Mouse (Mus musculus): ENCODE results near the gene Myod1. TPM values are rescaled to one million over a fixed set of nuclear protein-coding genes. Genes with fewer than 3 reads are reported as not detected.

Gene Myod1
- total RNA-seq (2021) = under 1 TPM in 1 of 2 experiments, not detected in 1; 0.18 TPM

DNA sequence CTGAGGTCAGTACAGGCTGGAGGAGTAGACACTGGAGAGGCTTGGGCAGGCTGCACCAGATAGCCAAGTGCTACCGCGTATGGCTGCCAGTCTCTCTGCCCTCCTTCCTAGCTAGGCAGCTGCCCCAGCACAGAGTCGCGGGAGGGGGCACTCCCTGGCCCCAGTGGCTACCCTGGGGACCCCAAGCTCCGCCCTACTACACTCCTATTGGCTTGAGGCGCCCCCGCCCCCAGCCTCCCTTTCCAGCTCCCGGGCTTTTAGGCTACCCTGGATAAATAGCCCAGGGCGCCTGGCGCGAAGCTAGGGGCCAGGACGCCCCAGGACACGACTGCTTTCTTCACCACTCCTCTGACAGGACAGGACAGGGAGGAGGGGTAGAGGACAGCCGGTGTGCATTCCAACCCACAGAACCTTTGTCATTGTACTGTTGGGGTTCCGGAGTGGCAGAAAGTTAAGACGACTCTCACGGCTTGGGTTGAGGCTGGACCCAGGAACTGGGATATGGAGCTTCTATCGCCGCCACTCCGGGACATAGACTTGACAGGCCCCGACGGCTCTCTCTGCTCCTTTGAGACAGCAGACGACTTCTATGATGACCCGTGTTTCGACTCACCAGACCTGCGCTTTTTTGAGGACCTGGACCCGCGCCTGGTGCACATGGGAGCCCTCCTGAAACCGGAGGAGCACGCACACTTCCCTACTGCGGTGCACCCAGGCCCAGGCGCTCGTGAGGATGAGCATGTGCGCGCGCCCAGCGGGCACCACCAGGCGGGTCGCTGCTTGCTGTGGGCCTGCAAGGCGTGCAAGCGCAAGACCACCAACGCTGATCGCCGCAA, at the start of gene Myod1:
Gene Myod1 (plus strand): TSS at position 303 of the 836 bp plus-strand sequence.
- intact Hi-C loops (cut with DNase I) = loop anchor here (10.0 kb wide), 1 partner anchor 282 kb away; no protein-coding TSS in a partner anchor
- DNase-seq (ENCODE audit: low spot score in 2 of 2) = no peak

DNA sequence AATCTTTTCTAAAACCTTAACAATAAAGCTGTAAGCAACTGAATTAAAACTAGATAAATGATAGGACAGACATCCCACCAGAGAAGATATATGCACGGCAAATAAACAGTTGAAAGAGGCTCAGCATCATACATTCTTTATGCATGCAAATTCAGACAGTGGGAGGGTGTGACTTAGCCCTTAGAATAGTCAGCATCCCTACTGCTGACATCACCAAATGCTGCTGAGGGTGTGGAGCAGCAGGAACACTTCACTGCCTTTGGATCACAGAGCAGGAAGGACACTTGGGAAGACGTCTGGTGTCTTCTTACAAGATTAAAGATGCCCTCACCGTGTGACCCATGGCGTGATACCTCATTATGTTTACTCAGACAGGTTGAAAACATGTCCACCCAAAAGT, 48.4 kb upstream of the Myod1 start:
- DNase-seq (ENCODE audit: low spot score in 2 of 2) = peak in 1 of 2 experiments; percentile 81
- intact Hi-C loops (cut with DNase I) = no loop called here

DNA sequence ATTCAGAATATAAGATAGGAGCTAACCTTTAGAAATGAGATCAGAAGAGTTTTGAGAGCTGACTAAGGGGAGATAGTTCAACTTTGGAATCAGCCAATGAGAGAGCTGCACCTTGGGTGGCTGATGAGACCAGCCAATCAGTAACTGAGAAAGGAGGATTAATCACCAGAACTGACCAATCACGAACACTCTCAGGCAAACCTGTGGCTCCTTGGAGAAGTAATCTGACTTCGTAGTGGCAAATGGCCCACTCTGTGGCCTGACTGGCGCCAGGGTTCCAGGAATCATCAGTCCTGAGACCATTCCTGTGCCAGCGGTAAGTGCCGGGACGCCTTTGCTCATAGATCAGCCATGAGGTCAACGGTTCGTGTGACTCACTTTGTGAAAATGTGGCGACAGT, 38.9 kb upstream of the Myod1 start:
- no peak for DNase-seq (ENCODE audit: low spot score in 2 of 2)
- intact Hi-C loops (cut with DNase I) = no loop called here

DNA sequence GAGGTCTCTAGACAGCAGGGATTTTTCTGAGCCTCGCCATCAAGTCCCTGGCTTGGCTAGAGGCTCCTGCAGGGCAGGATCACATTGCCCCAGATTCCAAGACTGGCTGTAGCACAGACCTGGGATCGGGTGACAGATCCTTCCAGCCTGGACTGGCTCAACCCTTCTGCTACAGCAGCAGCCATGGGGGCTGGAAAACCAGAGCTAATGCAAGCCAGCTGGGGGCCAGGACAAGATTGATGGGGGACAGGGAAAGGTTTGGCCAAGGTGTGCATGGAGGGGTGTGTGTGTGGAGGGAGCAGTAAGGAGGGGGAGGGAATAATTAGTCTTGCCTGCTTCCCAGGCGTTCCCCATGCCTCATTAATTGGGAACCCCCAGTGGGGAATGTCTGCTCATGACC, 36.5 kb upstream of the Myod1 start:
- DNase-seq (ENCODE audit: low spot score in 2 of 2) = no peak
- intact Hi-C loops (cut with DNase I) = no loop called here

DNA sequence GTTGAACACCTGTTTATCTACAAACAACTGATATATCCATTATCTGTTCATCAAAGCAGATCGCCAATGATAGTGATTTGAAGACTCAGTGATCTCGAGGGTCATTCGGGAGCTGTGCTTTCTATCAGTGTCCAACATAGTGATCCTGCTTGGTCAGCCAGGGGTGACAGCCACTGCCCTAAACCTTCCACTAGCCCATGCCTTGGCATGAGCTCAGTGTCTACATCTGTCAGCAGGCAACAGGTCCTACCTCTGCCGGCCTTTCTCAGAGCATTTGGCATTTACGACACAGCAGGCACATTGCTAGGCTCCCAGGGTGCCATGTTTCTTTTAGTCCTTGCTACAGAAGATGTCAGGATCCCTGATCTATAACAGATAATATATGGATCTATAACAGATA, 36.0 kb upstream of the Myod1 start:
- intact Hi-C loops (cut with DNase I) = no loop called here
- no peak for DNase-seq (ENCODE audit: low spot score in 2 of 2)

DNA sequence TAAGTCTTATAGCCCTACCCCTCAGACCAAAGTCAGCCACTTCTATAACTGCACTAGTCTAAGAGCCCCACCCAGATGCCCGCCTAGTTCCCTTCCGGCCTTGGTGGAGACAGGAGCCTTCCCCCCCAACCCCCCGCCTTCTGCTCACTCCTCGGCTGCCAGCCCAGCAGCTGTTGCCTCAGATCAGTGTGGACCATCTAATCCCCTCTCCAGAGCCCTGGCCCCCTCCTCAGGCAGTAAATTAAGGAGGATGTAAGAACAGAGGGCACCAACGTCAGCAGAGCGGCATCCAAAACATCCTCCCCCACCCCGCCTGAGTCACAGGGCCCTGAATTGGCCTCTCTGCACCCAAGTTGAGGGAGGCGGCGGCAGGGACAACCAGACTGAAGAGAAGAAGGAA, 34.8 kb upstream of the Myod1 start:
- intact Hi-C loops (cut with DNase I) = no loop called here

DNA sequence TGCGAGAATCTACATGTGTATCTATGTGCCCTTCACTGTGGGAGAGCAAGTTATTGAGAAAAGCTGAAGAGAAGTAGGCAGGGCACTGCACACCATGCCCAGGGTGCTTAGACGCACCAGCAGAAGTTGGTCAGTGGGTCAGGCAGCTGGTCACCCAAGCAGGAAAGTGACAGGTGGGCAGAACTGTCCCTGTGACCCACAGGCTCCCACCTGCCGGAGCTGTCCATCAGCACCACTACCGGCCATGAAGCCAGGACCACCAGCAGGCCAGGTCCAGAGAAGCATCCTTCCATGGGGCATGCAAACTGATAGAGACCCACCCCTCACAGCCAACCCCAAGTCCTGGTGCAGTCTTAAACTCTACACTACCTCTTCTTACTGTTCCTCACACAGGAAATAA, 28.6 kb upstream of the Myod1 start:
- no peak for DNase-seq (ENCODE audit: low spot score in 2 of 2)
- intact Hi-C loops (cut with DNase I) = no loop called here

More for the DNA sequence above, 34.8 kb upstream of the Myod1 start:
- no peak for DNase-seq (ENCODE audit: low spot score in 2 of 2)

DNA sequence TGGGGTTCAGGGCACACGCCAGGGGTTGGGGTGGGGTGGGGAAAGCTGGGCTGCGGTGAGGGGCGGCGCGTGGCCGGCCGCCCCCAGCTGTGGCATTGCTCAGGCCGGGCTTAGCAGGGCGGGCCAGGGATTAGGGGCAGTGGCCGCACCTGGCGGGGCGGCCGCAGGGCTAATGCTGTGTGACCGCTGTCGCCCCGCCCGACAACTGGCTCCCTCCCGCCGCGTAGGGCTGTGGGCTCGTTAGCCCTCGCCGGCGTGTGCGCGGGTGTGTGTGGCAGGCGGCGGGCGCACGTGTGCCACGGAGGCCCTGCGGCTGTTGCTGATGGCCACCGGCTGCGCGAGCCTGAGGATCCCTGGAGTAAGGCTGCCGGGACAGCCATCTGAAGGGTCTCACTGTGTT, 27.5 kb upstream of the Myod1 start:
- DNase-seq (ENCODE audit: low spot score in 2 of 2) = peak in 1 of 2 experiments; percentile 26
- intact Hi-C loops (cut with DNase I) = no loop called here

DNA sequence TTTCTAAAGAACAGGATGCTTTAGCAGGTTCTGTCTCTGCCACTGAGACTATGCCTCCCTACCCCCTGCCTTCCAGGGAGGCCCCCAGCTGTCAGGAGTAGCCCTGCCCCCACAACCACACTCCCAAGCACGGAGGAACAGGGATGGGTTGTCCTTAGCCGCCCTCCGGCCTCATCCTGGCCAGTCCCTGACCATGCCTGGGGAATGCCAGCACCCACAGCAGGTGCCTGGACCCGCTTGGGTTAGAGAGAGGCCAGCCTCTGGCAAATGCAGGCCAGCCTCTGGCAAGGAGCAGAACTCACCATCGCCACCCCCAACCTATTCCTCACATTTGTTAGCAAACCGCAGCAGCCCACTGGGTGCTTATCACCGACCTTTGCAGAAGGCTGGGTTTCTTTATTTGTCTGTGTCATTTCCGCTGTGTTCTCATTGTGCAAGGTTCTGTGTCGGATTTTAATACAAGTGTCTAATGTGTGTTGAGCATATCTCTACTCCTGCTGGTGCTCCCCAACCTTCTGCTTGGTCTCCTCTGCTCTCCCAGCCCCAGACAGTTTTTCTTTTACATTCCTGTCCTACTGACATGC, 26.1 kb upstream of the Myod1 start:
- intact Hi-C loops (cut with DNase I) = no loop called here
- no peak for DNase-seq (ENCODE audit: low spot score in 2 of 2)

DNA sequence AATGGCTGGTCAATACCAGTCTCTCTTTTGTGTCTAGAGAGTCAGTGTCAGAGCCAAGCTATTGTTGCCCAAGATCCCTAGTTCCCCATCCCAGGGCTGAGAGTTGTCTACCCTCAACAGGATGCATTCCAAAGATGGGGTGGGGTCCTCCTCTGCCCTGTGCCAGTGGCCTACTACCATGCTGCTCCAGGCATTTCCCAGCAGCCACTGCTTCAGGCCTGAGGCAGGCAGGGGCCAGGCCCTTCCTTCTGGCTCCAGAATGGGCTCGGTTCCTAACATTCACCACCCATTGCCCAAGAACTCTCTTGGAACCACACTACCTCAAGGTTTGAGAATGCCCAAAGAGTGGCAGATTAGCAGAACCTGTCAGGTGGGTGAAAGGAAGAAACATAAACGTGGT, 23.5 kb upstream of the Myod1 start:
- DNase-seq (ENCODE audit: low spot score in 2 of 2) = no peak
- intact Hi-C loops (cut with DNase I) = no loop called here

DNA sequence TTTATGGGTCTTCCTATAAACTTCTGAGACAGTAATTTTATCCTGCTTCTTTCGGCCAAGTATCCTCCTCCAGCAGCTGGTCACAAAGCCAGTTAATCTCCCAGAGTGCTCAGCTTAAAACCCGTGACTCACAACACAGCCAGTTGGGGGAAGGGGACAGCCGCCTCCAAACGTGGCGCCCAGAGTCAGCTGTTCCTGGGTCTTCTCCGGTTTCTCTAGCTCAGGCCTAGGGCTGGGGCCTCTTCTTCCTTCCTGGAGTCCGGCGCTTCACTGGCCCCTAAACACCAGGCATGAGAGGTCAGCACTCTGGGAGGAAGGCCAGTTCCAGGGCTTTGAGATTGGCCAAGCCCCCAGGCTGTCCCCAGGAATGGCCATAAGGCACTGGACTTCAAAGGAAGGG, 23.1 kb upstream of the Myod1 start:
- intact Hi-C loops (cut with DNase I) = no loop called here
- DNase-seq (ENCODE audit: low spot score in 2 of 2) = no peak

DNA sequence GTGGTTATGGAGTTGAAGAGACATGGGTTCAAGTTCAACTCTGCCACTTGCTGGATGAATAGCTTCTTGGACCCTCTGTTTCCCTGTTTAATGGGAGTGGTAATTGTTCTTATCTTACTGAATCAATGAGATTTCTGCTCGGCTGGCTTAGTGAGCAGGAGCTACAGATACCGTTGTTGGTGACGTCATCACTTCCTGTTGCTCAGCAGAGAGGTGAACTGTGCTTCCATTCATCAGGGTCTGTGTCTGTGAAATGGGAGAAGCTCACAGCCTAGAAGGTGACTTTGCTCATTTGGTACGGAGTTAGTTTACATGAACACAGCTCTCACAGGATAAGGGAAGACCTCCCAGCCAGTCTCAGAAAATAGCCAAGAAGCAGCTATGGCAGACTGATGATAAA, 22.4 kb upstream of the Myod1 start:
- intact Hi-C loops (cut with DNase I) = no loop called here
- no peak for DNase-seq (ENCODE audit: low spot score in 2 of 2)

DNA sequence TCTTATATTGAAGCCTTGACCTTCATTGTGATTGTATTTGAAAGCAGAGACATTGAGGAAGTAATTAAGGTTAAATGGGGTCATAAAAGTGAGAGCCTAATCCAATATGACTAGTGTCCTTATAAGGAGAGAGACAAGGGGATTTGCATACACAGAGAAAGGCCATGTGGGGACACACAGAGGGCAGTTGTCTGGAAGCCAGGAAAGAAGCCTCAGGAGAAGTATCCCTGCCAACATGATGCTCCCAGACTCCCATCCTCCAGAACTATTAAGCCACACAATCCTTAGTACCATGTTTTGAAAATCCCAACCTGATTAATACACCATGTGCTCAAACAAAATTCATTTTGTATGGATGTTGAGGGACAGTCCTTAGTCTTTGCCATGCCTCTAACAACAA, 14.5 kb upstream of the Myod1 start:
- no peak for DNase-seq (ENCODE audit: low spot score in 2 of 2)
- intact Hi-C loops (cut with DNase I) = no loop called here

DNA sequence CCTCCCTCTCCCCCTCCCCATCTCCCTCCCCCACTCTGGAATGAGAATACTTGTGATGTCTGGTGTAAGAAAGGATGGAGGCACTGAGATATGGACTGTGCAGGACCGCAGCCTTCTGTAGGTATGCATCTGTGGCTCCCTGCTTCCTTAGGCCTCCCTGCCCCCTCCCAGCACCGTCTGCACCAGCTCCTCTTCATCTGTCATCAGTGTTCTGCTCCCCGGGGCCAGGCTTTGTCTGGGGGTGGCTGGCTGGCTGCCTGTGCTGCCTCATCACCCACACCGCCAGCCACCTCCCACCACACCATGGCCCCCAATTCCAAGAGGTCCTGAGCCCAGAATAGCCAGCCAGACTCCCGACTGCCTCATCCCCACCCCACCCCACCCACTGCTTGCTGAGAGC, 12.1 kb upstream of the Myod1 start:
- intact Hi-C loops (cut with DNase I) = no loop called here
- DNase-seq (ENCODE audit: low spot score in 2 of 2) = peak in 1 of 2 experiments; percentile 46

DNA sequence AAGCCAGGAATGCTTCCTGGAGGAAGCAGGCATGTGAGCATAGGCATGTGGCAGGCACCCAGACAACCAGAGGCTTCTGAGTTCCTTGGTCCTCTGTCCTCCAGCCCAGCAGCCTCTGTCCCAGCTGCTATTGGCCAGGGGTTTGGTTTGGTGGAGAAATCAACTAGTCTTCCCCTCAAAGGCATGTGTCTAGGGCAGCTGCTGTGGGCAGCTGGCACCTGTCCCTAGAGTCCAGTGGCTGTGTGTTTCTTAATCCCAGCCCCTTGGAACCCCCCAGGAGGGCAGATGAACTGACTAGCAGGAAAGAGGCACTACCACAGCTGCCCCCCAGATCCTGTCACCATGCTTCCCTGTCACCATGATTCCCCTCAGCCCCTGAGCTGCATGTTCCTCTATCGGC, 10.5 kb upstream of the Myod1 start:
- intact Hi-C loops (cut with DNase I) = no loop called here
- DNase-seq (ENCODE audit: low spot score in 2 of 2) = no peak

DNA sequence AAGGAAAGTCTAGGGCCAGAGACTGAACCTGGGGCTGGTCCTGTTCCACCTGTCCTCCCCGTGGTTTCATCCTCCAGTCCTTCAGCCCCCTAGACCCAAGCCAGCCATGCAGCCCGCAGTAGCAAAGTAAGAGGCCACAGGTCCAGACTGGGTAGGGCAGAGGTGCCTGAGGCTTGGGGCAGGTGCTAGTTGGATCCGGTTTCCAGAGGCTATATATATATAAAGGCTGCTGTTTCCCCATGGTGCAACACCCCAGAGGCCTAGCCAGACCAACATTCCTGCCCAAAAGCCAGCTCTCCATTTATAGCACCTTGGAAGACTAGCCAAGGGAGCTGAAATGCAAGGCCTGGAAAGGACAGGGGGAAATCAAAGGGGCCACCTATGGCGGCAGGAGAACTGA, 5.2 kb upstream of the Myod1 start:
- intact Hi-C loops (cut with DNase I) = loop anchor here (10.0 kb wide), 1 partner anchor 276 kb away; no protein-coding TSS in a partner anchor
- DNase-seq (ENCODE audit: low spot score in 2 of 2) = no peak

DNA sequence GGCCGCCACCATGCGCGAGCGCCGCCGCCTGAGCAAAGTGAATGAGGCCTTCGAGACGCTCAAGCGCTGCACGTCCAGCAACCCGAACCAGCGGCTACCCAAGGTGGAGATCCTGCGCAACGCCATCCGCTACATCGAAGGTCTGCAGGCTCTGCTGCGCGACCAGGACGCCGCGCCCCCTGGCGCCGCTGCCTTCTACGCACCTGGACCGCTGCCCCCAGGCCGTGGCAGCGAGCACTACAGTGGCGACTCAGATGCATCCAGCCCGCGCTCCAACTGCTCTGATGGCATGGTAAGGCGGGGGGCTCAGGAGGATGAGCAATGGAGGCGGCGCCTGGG, 703 bp downstream of the Myod1 start:
- DNase-seq (ENCODE audit: low spot score in 2 of 2) = no peak
- intact Hi-C loops (cut with DNase I) = loop anchor here (10.0 kb wide), 1 partner anchor 282 kb away; no protein-coding TSS in a partner anchor

DNA sequence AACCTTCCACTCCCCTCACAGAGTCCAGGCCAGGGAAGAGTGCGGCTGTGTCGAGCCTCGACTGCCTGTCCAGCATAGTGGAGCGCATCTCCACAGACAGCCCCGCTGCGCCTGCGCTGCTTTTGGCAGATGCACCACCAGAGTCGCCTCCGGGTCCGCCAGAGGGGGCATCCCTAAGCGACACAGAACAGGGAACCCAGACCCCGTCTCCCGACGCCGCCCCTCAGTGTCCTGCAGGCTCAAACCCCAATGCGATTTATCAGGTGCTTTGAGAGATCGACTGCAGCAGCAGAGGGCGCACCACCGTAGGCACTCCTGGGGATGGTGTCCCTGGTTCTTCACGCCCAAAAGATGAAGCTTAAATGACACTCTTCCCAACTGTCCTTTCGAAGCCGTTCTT, 1.8 kb downstream of the Myod1 start:
- intact Hi-C loops (cut with DNase I) = loop anchor here (10.0 kb wide), 1 partner anchor 283 kb away; no protein-coding TSS in a partner anchor
- no peak for DNase-seq (ENCODE audit: low spot score in 2 of 2)

DNA sequence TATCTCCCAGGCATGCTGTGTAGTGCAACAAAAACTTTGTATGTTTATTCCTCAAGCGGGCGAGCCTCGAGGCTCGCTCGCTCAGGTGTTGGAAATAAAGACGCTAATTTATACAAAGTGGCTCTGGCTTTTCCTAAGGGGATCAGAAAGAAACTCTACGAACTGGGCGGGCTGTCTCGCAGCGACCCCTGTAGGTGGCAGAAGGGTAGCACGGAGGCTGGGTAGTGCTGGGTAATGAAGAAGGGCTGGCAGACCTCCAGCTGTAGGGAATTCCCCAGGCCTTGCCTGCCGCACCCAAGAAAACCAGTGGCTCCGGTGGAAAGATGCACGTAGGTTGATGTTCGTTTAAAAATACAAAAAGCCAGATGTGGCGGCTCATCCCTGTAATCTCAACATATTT, 2.7 kb downstream of the Myod1 start:
- peak in 1 of 2 experiments; percentile 75 for DNase-seq (ENCODE audit: low spot score in 2 of 2)
- intact Hi-C loops (cut with DNase I) = loop anchor here (10.0 kb wide), 1 partner anchor 284 kb away; no protein-coding TSS in a partner anchor

DNA sequence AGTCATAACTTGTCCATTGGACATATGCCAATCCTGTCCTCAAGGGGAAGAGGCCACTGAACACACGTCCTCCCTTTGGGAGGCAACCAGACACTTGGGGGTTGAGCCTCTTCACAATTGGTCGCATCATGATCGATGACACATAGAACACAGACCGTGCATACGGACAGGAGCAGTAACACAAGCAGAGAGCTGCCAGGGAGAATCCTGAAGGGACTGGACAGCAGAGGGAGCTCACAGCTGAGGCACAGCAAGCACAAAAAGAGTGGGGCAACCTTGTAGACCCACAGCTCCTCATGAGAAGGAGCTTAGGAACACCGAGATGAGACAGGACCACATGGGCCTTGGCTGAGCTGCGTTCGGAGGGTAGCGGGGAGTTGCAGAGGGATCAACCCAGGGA, 4.4 kb downstream of the Myod1 start:
- peak in 1 of 2 experiments; percentile 49 for DNase-seq (ENCODE audit: low spot score in 2 of 2)

DNA sequence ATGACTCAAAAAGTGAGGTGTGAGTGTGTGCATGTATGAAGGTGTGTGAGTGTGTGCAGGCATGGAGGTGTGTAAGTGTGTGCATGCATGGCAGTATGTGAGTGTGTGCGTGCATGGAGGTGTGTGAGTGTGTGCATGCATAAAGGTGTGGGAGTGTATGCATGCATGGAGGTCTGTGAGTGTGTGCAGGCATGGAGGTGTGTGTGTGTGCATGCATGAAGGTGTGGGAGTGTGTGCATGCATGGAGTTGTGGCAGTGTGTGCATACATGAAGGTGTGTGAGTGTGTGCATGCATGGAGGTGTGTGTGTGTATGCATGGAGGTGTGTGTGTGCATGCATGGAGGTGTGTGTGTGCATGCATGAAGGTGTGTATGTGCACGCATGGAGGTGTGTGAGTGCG, 11.2 kb downstream of the Myod1 start:
- intact Hi-C loops (cut with DNase I) = no loop called here
- DNase-seq (ENCODE audit: low spot score in 2 of 2) = no peak

More for the DNA sequence above, 4.4 kb downstream of the Myod1 start:
- intact Hi-C loops (cut with DNase I) = loop anchor here (1.0 kb wide), 1 partner anchor 100 kb away; no protein-coding TSS in a partner anchor

All from left cerebral cortex, postnatal 25 days (tissue).